Mouse (Mus musculus) thymus, adult 2 months (tissue): ENCODE results near the gene Mcm2.

Experiments
- CTCF ChIP-seq: fragments of 200-500 bp; IDR thresholded peaks from 2 replicates; pipeline ENCODE4 v1.5.1; 2012; ENCODE audit warnings: mild to moderate bottlenecking, control low read depth, low read length, moderate library complexity, borderline replicate concordance; ENCODE audit not compliant: control insufficient read depth, poor library complexity, insufficient read depth; ENCODE audit errors: extremely low read depth
- POLR2A ChIP-seq: fragments of 200-500 bp; IDR thresholded peaks from 2 replicates; pipeline ENCODE4 v1.6.1; 2012; ENCODE audit warnings: mild to moderate bottlenecking, low read length, control low read depth, moderate library complexity; ENCODE audit not compliant: control insufficient read depth, poor library complexity, insufficient read depth; ENCODE audit errors: extremely low read depth

DNA sequence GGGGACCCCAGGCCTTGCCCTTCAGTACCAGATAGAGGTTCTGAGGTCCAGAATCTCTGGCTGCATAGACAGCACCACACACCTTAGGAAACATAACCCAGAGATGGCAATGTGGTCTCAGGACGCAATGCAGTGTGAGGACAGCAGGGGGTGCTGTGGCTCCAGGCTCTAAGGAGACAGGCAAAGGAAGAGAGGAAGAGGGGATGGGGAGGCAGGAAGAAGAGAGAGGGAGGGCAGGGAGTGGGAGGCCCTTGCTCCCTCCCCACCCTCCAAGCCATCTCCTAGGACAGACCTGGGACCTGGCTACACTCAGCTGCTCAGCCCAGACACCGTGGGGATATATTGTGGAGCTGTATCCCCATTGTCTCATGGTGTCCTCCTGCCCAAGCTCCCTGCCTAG lies 29.0 kb upstream of the Mcm2 start:
- TF ChIP-seq CTCF: peak; percentile 91
- TF ChIP-seq POLR2A: 0 out of 2 replicates have a peak, but pooled peaks have one; percentile 16
